Mouse (Mus musculus): ENCODE data around the gene Tuba1c.

- no peak for TF ChIP-seq POLR2A (IDR thresholded peaks at IDR 0.05; ENCODE audit: borderline replicate concordance, low read depth, low read length)
- no peak for TF ChIP-seq CTCF (IDR thresholded peaks at IDR 0.05; ENCODE audit: low read depth, low read length)
Measured at GRCm38 (mm10) chr15:99044854-99045253, 15.2 kb downstream of the Tuba1c start.
